Mouse (Mus musculus): ENCODE measurements around the gene Hrh3.

DNA sequence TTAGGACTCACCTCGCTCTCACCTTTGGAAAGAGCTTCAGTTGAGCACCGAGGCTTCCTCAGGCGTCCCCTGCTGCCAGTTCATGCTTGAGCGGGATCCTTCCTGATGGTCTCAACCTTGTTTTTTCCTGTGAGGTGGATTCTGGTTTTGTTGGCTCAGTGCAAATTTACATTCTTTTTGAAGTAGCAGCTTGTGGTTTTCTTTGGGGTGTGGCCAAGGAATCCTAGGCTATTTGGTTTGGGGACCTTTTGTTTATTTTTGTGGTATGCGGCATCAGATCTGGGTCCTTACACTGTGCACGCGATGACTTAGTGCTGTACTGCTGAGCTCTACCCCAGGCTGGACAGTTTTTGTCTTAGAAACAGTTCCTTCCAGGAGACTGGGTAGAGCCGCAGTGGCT is 23.6 kb downstream of the Hrh3 start:
- no peak for TF ChIP-seq TCF12 (IDR thresholded peaks at IDR 0.05; ENCODE audit: insufficient read depth, poor library complexity, severe bottlenecking)
- no peak for TF ChIP-seq REST (IDR thresholded peaks at IDR 0.05; ENCODE audit: insufficient read depth, insufficient read length)
- TF ChIP-seq CEBPB (IDR thresholded peaks at IDR 0.05; ENCODE audit: insufficient read depth, poor library complexity, severe bottlenecking), result no peak
- no peak for TF ChIP-seq USF1 (IDR thresholded peaks at IDR 0.05; ENCODE audit: low read depth)
- TF ChIP-seq MAX (IDR thresholded peaks at IDR 0.05; ENCODE audit: low read depth), result no peak
- TF ChIP-seq POLR2A (IDR thresholded peaks at IDR 0.05; ENCODE audit: insufficient read length, low read depth), result no peak
- no peak for TF ChIP-seq POLR2AphosphoS2 (IDR thresholded peaks at IDR 0.05; ENCODE audit: insufficient read length, low read depth)
- TF ChIP-seq E2F4 (IDR thresholded peaks at IDR 0.05; ENCODE audit: insufficient read depth), result no peak
- TF ChIP-seq TCF3 (IDR thresholded peaks at IDR 0.05; ENCODE audit: insufficient read length, low read depth), result no peak

Data from myocyte (in vitro differentiated cells).